Mouse (Mus musculus): ENCODE results near the gene Pik3r5. TPM values are rescaled to one million over a fixed set of nuclear protein-coding genes. Genes with fewer than 3 reads are reported as not detected.

Pik3r5 gene
- polyA plus RNA-seq, 1 experiment from 2014 or later: 0.25 TPM

GRCm38 (mm10) chr11:68434697-68435096 is 2.8 kb downstream of the Pik3r5 start:
- no peaks in the 10 kb centered on the region for H3K36me3 ChIP-seq
- H3K4me1 ChIP-seq (replicated peaks): peaks cover 19% of the 10 kb centered on the region; the same call in 1 of the 2 replicates
- H3K27ac ChIP-seq: no peak overlapping the region
- no peak for ATAC-seq (ENCODE audit: insufficient number of reproducible peaks, insufficient read depth, low FRiP score, low TSS enrichment, low read depth)
- peaks cover 35% of the 10 kb centered on the region for H3K27me3 ChIP-seq
- WGBS: 82% methylated on average over 2 of the region's 2 CpGs
- no peak overlapping the region for H3K9ac ChIP-seq (replicated peaks)
- no peak overlapping the region for H3K4me3 ChIP-seq (replicated peaks)
- H3K4me2 ChIP-seq: no peak overlapping the region
- H3K9me3 ChIP-seq: no peaks in the 10 kb centered on the region

- no peak for ATAC-seq (ENCODE audit: insufficient number of reproducible peaks, insufficient read depth, low FRiP score, low TSS enrichment, low read depth)
Observed at GRCm38 (mm10) chr11:68435601-68436000, 3.7 kb downstream of the Pik3r5 start.

GRCm38 (mm10) chr11:68436376-68436775 is 4.5 kb downstream of the Pik3r5 start:
- H3K4me1 ChIP-seq (replicated peaks): peaks cover 11% of the 10 kb centered on the region; the same call in 1 of the 2 replicates
- H3K4me3 ChIP-seq (replicated peaks): no peak overlapping the region
- H3K4me2 ChIP-seq: no peak overlapping the region
- ATAC-seq (ENCODE audit: insufficient number of reproducible peaks, insufficient read depth, low FRiP score, low TSS enrichment, low read depth): no peak
- no peak overlapping the region for H3K27ac ChIP-seq
- peaks cover 24% of the 10 kb centered on the region for H3K27me3 ChIP-seq
- no peak overlapping the region for H3K9ac ChIP-seq (replicated peaks)
- H3K36me3 ChIP-seq: no peaks in the 10 kb centered on the region
- 80% methylated on average over 5 of the region's 5 CpGs for WGBS
- no peaks in the 10 kb centered on the region for H3K9me3 ChIP-seq

More at GRCm38 (mm10) chr11:68435601-68436000, 3.7 kb downstream of the Pik3r5 start:
- H3K4me1 ChIP-seq (replicated peaks): peaks cover 16% of the 10 kb centered on the region; the same call in 1 of the 2 replicates
- H3K4me3 ChIP-seq (replicated peaks): no peak overlapping the region
- no peak overlapping the region for H3K4me2 ChIP-seq
- no peak overlapping the region for H3K27ac ChIP-seq
- H3K36me3 ChIP-seq: no peaks in the 10 kb centered on the region
- H3K9me3 ChIP-seq: no peaks in the 10 kb centered on the region
- WGBS: 92% methylated on average over 4 of the region's 4 CpGs
- peaks cover 29% of the 10 kb centered on the region for H3K27me3 ChIP-seq
- no peak overlapping the region for H3K9ac ChIP-seq (replicated peaks)

- Histone ChIP-seq H3K4me2 (no peak overlapping the region), H3K27ac (no peak overlapping the region), H3K4me3 (replicated peaks) (no peak overlapping the region), H3K27me3 (no peaks in the 10 kb centered on the region), H3K4me1 (replicated peaks) (no peaks in the 10 kb centered on the region), H3K9me3 (no peaks in the 10 kb centered on the region), H3K36me3 (no peaks in the 10 kb centered on the region), H3K9ac (replicated peaks) (no peak overlapping the region)
- ATAC-seq (ENCODE audit: insufficient number of reproducible peaks, insufficient read depth, low FRiP score, low TSS enrichment, low read depth): no peak
- WGBS: 79% methylated on average over 9 of the region's 9 CpGs
Observed at GRCm38 (mm10) chr11:68440100-68440499, 8.2 kb downstream of the Pik3r5 start.

GRCm38 (mm10) chr11:68440965-68441364 is 9.0 kb downstream of the Pik3r5 start:
- Histone ChIP-seq H3K9me3 (no peaks in the 10 kb centered on the region), H3K4me1 (replicated peaks) (no peaks in the 10 kb centered on the region), H3K4me2 (no peak overlapping the region), H3K9ac (replicated peaks) (no peak overlapping the region), H3K27me3 (no peaks in the 10 kb centered on the region), H3K4me3 (replicated peaks) (no peak overlapping the region), H3K27ac (no peak overlapping the region), H3K36me3 (no peaks in the 10 kb centered on the region)
- no peak for ATAC-seq (ENCODE audit: insufficient number of reproducible peaks, insufficient read depth, low FRiP score, low TSS enrichment, low read depth)
- WGBS: 69% methylated on average over 5 of the region's 5 CpGs

- ATAC-seq (ENCODE audit: insufficient number of reproducible peaks, insufficient read depth, low FRiP score, low TSS enrichment, low read depth): no peak
- Histone ChIP-seq H3K4me3 (replicated peaks) (no peak overlapping the region), H3K27ac (no peak overlapping the region), H3K9me3 (no peaks in the 10 kb centered on the region), H3K9ac (replicated peaks) (no peak overlapping the region), H3K36me3 (no peaks in the 10 kb centered on the region), H3K4me1 (replicated peaks) (no peaks in the 10 kb centered on the region), H3K27me3 (no peaks in the 10 kb centered on the region), H3K4me2 (no peak overlapping the region)
- WGBS: 79% methylated on average over 8 of the region's 8 CpGs
Observed at GRCm38 (mm10) chr11:68442346-68442745, 10.4 kb downstream of the Pik3r5 start.

GRCm38 (mm10) chr11:68442983-68443638 is 11.2 kb downstream of the Pik3r5 start:
- H3K36me3 ChIP-seq: no peaks in the 10 kb centered on the region
- ATAC-seq (ENCODE audit: insufficient number of reproducible peaks, insufficient read depth, low FRiP score, low TSS enrichment, low read depth): no peak
- H3K4me3 ChIP-seq (replicated peaks): no peak overlapping the region
- 81% methylated on average over 12 of the region's 12 CpGs for WGBS
- H3K4me2 ChIP-seq: no peak overlapping the region
- no peak overlapping the region for H3K27ac ChIP-seq
- H3K4me1 ChIP-seq (replicated peaks): no peaks in the 10 kb centered on the region
- H3K9me3 ChIP-seq: no peaks in the 10 kb centered on the region
- H3K27me3 ChIP-seq: no peaks in the 10 kb centered on the region
- no peak overlapping the region for H3K9ac ChIP-seq (replicated peaks)

- no peak overlapping the region for H3K27ac ChIP-seq
- WGBS: 86% methylated on average over 4 of the region's 4 CpGs
- H3K9me3 ChIP-seq: no peaks in the 10 kb centered on the region
- H3K36me3 ChIP-seq: no peaks in the 10 kb centered on the region
- H3K9ac ChIP-seq (replicated peaks): no peak overlapping the region
- peaks cover 4% of the 10 kb centered on the region for H3K4me1 ChIP-seq (replicated peaks)
- no peak overlapping the region for H3K4me2 ChIP-seq
- H3K27me3 ChIP-seq: 0 out of 2 replicates have a peak, but pooled peaks cover 5% of the 10 kb centered on the region
- no peak for ATAC-seq (ENCODE audit: insufficient number of reproducible peaks, insufficient read depth, low FRiP score, low TSS enrichment, low read depth)
- H3K4me3 ChIP-seq (replicated peaks): no peak overlapping the region
Observed at GRCm38 (mm10) chr11:68445901-68446300, 14.0 kb downstream of the Pik3r5 start.

GRCm38 (mm10) chr11:68446547-68446946 is 14.6 kb downstream of the Pik3r5 start:
- H3K4me1 ChIP-seq (replicated peaks): peaks cover 9% of the 10 kb centered on the region
- no peak overlapping the region for H3K27ac ChIP-seq
- no peaks in the 10 kb centered on the region for H3K36me3 ChIP-seq
- 0 out of 2 replicates have a peak, but pooled peaks cover 5% of the 10 kb centered on the region for H3K27me3 ChIP-seq
- H3K9me3 ChIP-seq: no peaks in the 10 kb centered on the region
- H3K4me3 ChIP-seq (replicated peaks): no peak overlapping the region
- no peak overlapping the region for H3K4me2 ChIP-seq
- ATAC-seq (ENCODE audit: insufficient number of reproducible peaks, insufficient read depth, low FRiP score, low TSS enrichment, low read depth): no peak
- no peak overlapping the region for H3K9ac ChIP-seq (replicated peaks)
- WGBS: 91% methylated on average over 4 of the region's 4 CpGs

- H3K27ac ChIP-seq: no peak overlapping the region
- WGBS: 93% methylated on average over 2 of the region's 2 CpGs
- H3K9ac ChIP-seq (replicated peaks): no peak overlapping the region
- 0 out of 2 replicates have a peak, but pooled peaks cover 5% of the 10 kb centered on the region for H3K27me3 ChIP-seq
- no peaks in the 10 kb centered on the region for H3K9me3 ChIP-seq
- no peaks in the 10 kb centered on the region for H3K36me3 ChIP-seq
- no peak for ATAC-seq (ENCODE audit: insufficient number of reproducible peaks, insufficient read depth, low FRiP score, low TSS enrichment, low read depth)
- H3K4me2 ChIP-seq: no peak overlapping the region
- H3K4me3 ChIP-seq (replicated peaks): no peak overlapping the region
- peaks cover 9% of the 10 kb centered on the region for H3K4me1 ChIP-seq (replicated peaks)
Observed at GRCm38 (mm10) chr11:68447242-68447641, 15.3 kb downstream of the Pik3r5 start.

GRCm38 (mm10) chr11:68448356-68448755 is 16.4 kb downstream of the Pik3r5 start:
- no peaks in the 10 kb centered on the region for H3K9me3 ChIP-seq
- WGBS: 82% methylated on average over 7 of the region's 7 CpGs
- no peak overlapping the region for H3K9ac ChIP-seq (replicated peaks)
- ATAC-seq (ENCODE audit: insufficient number of reproducible peaks, insufficient read depth, low FRiP score, low TSS enrichment, low read depth): no peak
- no peak overlapping the region for H3K27ac ChIP-seq
- H3K4me1 ChIP-seq (replicated peaks): peaks cover 9% of the 10 kb centered on the region
- H3K36me3 ChIP-seq: no peaks in the 10 kb centered on the region
- H3K4me3 ChIP-seq (replicated peaks): no peak overlapping the region
- 0 out of 2 replicates have a peak, but pooled peaks cover 5% of the 10 kb centered on the region for H3K27me3 ChIP-seq
- no peak overlapping the region for H3K4me2 ChIP-seq

GRCm38 (mm10) chr11:68451282-68451735 is 19.4 kb downstream of the Pik3r5 start:
- no peak overlapping the region for H3K9ac ChIP-seq (replicated peaks)
- WGBS: 54% methylated on average over 10 of the region's 10 CpGs
- H3K27me3 ChIP-seq: 0 out of 2 replicates have a peak, but pooled peaks cover 5% of the 10 kb centered on the region
- H3K36me3 ChIP-seq: no peaks in the 10 kb centered on the region
- H3K9me3 ChIP-seq: no peaks in the 10 kb centered on the region
- H3K4me2 ChIP-seq: no peak overlapping the region
- ATAC-seq (ENCODE audit: insufficient number of reproducible peaks, insufficient read depth, low FRiP score, low TSS enrichment, low read depth): no peak
- H3K27ac ChIP-seq: no peak overlapping the region
- no peak overlapping the region for H3K4me3 ChIP-seq (replicated peaks)
- peaks cover 9% of the 10 kb centered on the region for H3K4me1 ChIP-seq (replicated peaks)
